ENCODE assay signal across 9 mouse cellular contexts in the genomic region with DNA sequence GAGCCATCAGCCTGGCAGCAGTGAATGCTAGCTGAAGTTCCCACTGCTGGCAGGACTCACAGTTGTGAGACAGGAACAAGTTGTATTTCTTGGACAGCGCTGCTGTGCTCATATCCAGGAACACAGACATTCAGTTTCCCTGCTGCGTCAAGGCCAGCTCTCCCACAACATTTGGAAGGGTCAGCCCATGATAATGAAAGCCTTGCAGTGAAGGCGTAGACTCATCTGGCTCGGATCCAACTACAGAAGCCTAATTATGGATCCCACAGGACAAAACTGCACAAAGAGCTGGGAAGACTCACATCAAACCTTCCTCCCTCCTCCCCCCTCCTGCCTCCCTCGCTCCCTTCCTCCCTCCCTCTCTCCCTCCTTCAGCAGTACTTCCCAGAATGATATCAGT. TPM values are rescaled to one million over a fixed set of nuclear protein-coding genes. Genes with fewer than 3 reads are reported as not detected.
DNase-seq lines count a peak whose midpoint lies in the region; ATAC-seq lines count a peak whose summit lies in the region.
"Had no signal": no experiment of that assay in that cellular context is flagged by ENCODE, and none has a peak within 500 bp of the region (broad histone marks: within the 10 kb centered on the region; RNA-seq: fewer than 3 reads in every experiment).

No protein-coding gene starts in this region.

- WGBS in hindbrain, embryonic 14.5 days = 23% methylated on average over 5 of the region's 5 CpGs
- 17% methylated on average over 5 of the region's 5 CpGs for WGBS in midbrain, embryonic 15.5 days

- H3K4me3 ChIP-seq in hindbrain, embryonic 14.5 days (replicated peaks; ENCODE audit: low read length) = no peak overlapping the region
- no peak overlapping the region for H3K4me3 ChIP-seq in midbrain, embryonic 15.5 days

- no peaks in the 10 kb centered on the region for H3K36me3 ChIP-seq in hindbrain, embryonic 14.5 days (replicated peaks; ENCODE audit: control insufficient read depth, insufficient read depth)
- no peaks in the 10 kb centered on the region for H3K36me3 ChIP-seq in midbrain, embryonic 15.5 days (replicated peaks)

- peak; percentile 60; the same call in 1 of the 2 replicates for ATAC-seq in hindbrain, embryonic 14.5 days (ENCODE audit: low FRiP score)
- ATAC-seq in midbrain, embryonic 15.5 days (replicated peaks) = peak; percentile 75; the same call in 1 of the 2 replicates

- peak; percentile 41 to 46 for DNase-seq in adrenal gland, adult 18-20 months (ENCODE audit: low spot score in 2 of 2)
- DNase-seq in cerebellum, adult 11-12 months = peak; percentile 27
- DNase-seq in gastrocnemius, adult 8-10 months (ENCODE audit: low spot score in 2 of 2) = peak; percentile 59 to 74
- peak; percentile 76 for DNase-seq in hindbrain, embryonic 14.5 days (ENCODE audit: low spot score)
- DNase-seq in layer of hippocampus, postnatal 36 days = peak; percentile 65 to 69
- peak; percentile 45 to 82 for DNase-seq in urinary bladder, postnatal 36 days (ENCODE audit: low spot score in 2 of 2)
- no peak for DNase-seq in spleen, postnatal 10 days (ENCODE audit: low spot score in 2 of 2)

- H3K9me3 ChIP-seq in hindbrain, embryonic 14.5 days (ENCODE audit: control insufficient read depth, low read length) = no peaks in the 10 kb centered on the region
- H3K9me3 ChIP-seq in midbrain, embryonic 15.5 days = no peaks in the 10 kb centered on the region

- H3K4me1 ChIP-seq in hindbrain, embryonic 14.5 days (replicated peaks; ENCODE audit: control insufficient read depth, insufficient read depth, low read length) = 0 out of 2 replicates have a peak, but pooled peaks cover 4% of the 10 kb centered on the region
- peaks cover 7% of the 10 kb centered on the region; the same call in 1 of the 2 replicates for H3K4me1 ChIP-seq in midbrain, embryonic 15.5 days

- peak overlapping the region; percentile 32; the same call in 1 of the 2 replicates for H3K27ac ChIP-seq in hindbrain, embryonic 14.5 days
- H3K27ac ChIP-seq in midbrain, embryonic 15.5 days = peak overlapping the region; percentile 25; the same call in 1 of the 2 replicates
- H3K27ac ChIP-seq: macrophage had no signal

- no peak overlapping the region for H3K9ac ChIP-seq in hindbrain, embryonic 14.5 days
- no peak overlapping the region for H3K9ac ChIP-seq in midbrain, embryonic 15.5 days

- no peak overlapping the region for H3K4me2 ChIP-seq in hindbrain, embryonic 14.5 days (replicated peaks)
- H3K4me2 ChIP-seq in midbrain, embryonic 15.5 days = no peak overlapping the region

- H3K27me3 ChIP-seq in hindbrain, embryonic 14.5 days (ENCODE audit: control insufficient read depth, insufficient read depth, low read length) = no peaks in the 10 kb centered on the region
- H3K27me3 ChIP-seq in midbrain, embryonic 15.5 days (replicated peaks) = no peaks in the 10 kb centered on the region

RNA-seq across cellular contexts. Expression of a gene that starts 18.9 kb away (rescaled TPM):
- total RNA-seq in adrenal gland, adult 18-20 months (2021) = not detected
- under 1 TPM; 0.25 to 0.73 (median 0.56) TPM for total RNA-seq in gastrocnemius, adult 8-10 months (2022)
- polyA plus RNA-seq in hindbrain, embryonic 14.5 days (2014; fragmentation: Nextera tagmentation; extraction: Ambion mirVana) = 0.05 TPM in 1 of 2 replicates, not detected in the other
- total RNA-seq in layer of hippocampus, postnatal 36 days (2021) = not detected
- polyA plus RNA-seq in midbrain, embryonic 15.5 days (2015; fragmentation: Nextera tagmentation; extraction: Ambion mirVana) = not detected in 2 replicates
- polyA plus RNA-seq: macrophage had no signal

RNA-seq across cellular contexts. Expression of a gene that starts 34.0 kb away (rescaled TPM):
- 1 to 10 TPM; 1.7 to 3.7 TPM for total RNA-seq in adrenal gland, adult 18-20 months (2021)
- under 1 TPM in 1 of 4 experiments, not detected in 3; 0.15 TPM for total RNA-seq in gastrocnemius, adult 8-10 months (2022)
- 0.46 and 0.97 TPM in 2 replicates for polyA plus RNA-seq in hindbrain, embryonic 14.5 days (2014; fragmentation: Nextera tagmentation; extraction: Ambion mirVana)
- total RNA-seq in layer of hippocampus, postnatal 36 days (2021) = under 1 TPM; 0.15 to 0.23 TPM
- 0.40 and 0.60 TPM in 2 replicates for polyA plus RNA-seq in midbrain, embryonic 15.5 days (2015; fragmentation: Nextera tagmentation; extraction: Ambion mirVana)
- polyA plus RNA-seq: macrophage had no signal

Comparison
In these comparisons a context has a peak if more than half of its experiments do, and no peak if none do; other contexts are left out.
1. DNase-seq: peak in adrenal gland, adult 18-20 months (2 of 2), cerebellum, adult 11-12 months (single experiment), gastrocnemius, adult 8-10 months (2 of 2), hindbrain, embryonic 14.5 days (single experiment), layer of hippocampus, postnatal 36 days (2 of 2) and urinary bladder, postnatal 36 days (2 of 2); none in spleen, postnatal 10 days (0 of 2).